Mouse (Mus musculus) thymus, adult 2 months (tissue): ENCODE data around the gene Lrfn1. TPM values are rescaled to one million over a fixed set of nuclear protein-coding genes. Genes with fewer than 3 reads are reported as not detected.

Source experiments
- DNase-seq: peaks from one replicate; pipeline ENCODE4 v3.0.0; 2021
- H3K27ac ChIP-seq: fragments of 200-500 bp; 2 replicates; pipeline ENCODE4 v1.5.1; 2012; ENCODE audit warnings: low read length, control low read depth; ENCODE audit not compliant: control insufficient read depth, insufficient read depth
- H3K27me3 ChIP-seq: fragments of 200-500 bp; 2 replicates; pipeline ENCODE4 v1.6.1; 2012; ENCODE audit warnings: mild to moderate bottlenecking, low read length, moderate library complexity, mixed read lengths; ENCODE audit not compliant: control insufficient read depth, insufficient read depth
- H3K36me3 ChIP-seq: fragments of 200-500 bp; 2 replicates; pipeline ENCODE4 v1.6.1; 2012; ENCODE audit warnings: mild to moderate bottlenecking, low read length, moderate library complexity; ENCODE audit not compliant: control insufficient read depth, insufficient read depth
- H3K4me1 ChIP-seq: fragments of 200-500 bp; replicated peaks from 2 replicates; pipeline ENCODE4 v1.6.1; 2012; ENCODE audit warnings: low read length; ENCODE audit not compliant: control insufficient read depth, insufficient read depth
- H3K4me3 ChIP-seq: fragments of 200-500 bp; 2 replicates; pipeline ENCODE4 v1.5.1; 2012; ENCODE audit warnings: mild to moderate bottlenecking, low read length, control low read depth, moderate library complexity; ENCODE audit not compliant: control insufficient read depth, insufficient read depth
- CTCF ChIP-seq: fragments of 200-500 bp; IDR thresholded peaks from 2 replicates; pipeline ENCODE4 v1.5.1; 2012; ENCODE audit warnings: mild to moderate bottlenecking, control low read depth, low read length, moderate library complexity, borderline replicate concordance; ENCODE audit not compliant: control insufficient read depth, poor library complexity, insufficient read depth; ENCODE audit errors: extremely low read depth
- POLR2A ChIP-seq: fragments of 200-500 bp; IDR thresholded peaks from 2 replicates; pipeline ENCODE4 v1.6.1; 2012; ENCODE audit warnings: mild to moderate bottlenecking, low read length, control low read depth, moderate library complexity; ENCODE audit not compliant: control insufficient read depth, poor library complexity, insufficient read depth; ENCODE audit errors: extremely low read depth
- WGBS: fragments of 180-500 bp; shearing (Covaris S2); methylation state at CpG from one replicate; pipeline ENCODE4 v1.1.7; 2018; 5-methylcytosine and 5-hydroxymethylcytosine counted together
- polyA plus RNA-seq: library from polyadenylated mRNA; depleted of rRNA; stranded (reverse); fragments of >200 nt; gene quantifications from 2 replicates; pipeline ENCODE4 v1.2.3, GENCODE M21; 2012

The Lrfn1 gene
- polyA plus RNA-seq, 1 experiment = 7.6 TPM

DNA sequence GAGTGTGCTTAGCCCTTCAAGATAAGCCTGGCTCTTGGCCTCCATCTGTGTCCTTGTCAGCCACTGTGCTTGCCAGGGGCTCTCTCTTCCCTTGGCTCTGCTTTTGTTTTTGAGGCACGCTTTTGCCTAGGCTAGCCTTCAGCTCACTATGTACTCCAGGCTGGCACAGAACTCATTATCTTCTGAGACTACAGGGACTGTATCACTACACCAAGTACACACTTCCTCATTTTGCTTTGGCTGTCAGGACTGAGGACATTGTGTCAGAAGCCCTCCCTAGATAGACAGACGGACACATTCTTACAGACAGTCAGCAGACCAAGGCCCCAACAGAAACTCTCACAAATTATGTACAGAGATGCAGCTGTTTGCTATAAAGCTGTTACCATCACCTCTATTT lies 11.0 kb downstream of the Lrfn1 start:
- Histone ChIP-seq H3K27ac (no peak overlapping the region), H3K27me3 (no peaks in the 10 kb centered on the region), H3K4me1 (peaks cover 8% of the 10 kb centered on the region), H3K36me3 (no peaks in the 10 kb centered on the region), H3K4me3 (no peak overlapping the region)
- TF ChIP-seq POLR2A (no peak), CTCF (no peak)
- 95% methylated on average over 2 of the region's 2 CpGs for WGBS
- no peak for DNase-seq

DNA sequence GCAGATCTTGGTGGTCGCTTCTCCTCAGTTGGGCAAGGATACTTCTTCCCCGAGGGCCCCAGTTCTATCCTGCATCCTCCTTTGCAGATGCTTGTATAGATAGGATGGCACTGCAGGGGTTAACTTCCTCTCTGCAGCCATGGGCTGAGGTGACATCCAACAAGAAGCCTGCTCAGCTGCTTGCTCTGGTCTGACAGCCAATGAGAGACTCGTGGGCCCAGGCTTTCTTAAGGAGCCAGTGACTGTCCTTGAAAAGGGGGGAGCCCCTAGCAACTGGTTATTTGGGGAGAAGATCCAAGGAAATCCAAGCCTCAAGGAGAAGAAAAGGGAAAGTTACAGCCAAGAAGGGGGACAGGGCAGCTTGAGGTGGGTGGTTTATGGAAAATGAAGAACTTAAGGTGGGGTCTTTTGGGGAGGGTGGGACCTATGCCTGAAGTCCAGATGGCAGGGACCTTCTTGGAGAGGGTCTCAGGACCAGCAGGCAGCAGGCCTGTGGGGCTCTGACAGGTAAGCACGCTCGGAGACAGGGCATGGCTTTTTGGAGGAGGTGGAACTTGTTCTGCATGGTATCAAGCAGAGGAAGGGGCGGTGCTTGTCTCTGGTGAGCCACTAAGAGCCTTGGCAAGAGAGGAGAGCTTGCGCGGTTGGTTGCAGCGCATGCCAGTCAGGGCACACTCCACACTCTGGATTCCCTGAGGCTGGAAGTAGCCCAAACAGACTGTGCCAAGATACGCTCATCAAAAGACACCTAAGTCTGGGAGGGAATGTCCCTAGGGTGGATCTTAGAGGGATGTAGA lies 12.8 kb downstream of the Lrfn1 start:
- TF ChIP-seq POLR2A (no peak), CTCF (no peak)
- Histone ChIP-seq H3K36me3 (no peaks in the 10 kb centered on the region), H3K27ac (no peak overlapping the region), H3K4me3 (no peak overlapping the region), H3K27me3 (no peaks in the 10 kb centered on the region), H3K4me1 (peaks cover 8% of the 10 kb centered on the region)
- 66% methylated on average over 10 of the region's 10 CpGs for WGBS
- no peak for DNase-seq

DNA sequence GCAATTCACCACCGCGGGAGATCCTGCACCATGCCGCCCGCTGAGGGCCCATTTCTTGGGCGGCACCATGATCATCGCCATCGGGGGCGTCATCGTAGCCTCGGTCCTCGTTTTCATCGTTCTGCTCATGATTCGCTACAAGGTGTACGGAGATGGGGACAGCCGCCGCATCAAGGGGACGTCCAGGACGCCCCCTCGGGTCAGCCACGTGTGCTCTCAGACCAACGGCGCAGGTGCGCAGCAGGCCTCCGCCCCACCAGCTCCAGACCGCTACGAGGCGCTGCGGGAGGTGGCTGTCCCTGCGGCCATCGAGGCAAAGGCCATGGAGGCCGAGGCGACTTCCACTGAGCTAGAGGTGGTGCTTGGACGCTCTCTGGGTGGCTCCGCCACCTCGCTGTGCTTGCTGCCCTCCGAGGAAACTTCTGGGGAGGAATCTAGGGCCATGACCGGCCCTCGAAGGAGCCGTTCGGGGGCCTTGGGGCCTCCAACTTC lies 15.0 kb downstream of the Lrfn1 start:
- TF ChIP-seq CTCF = no peak
- no peak for TF ChIP-seq POLR2A
- H3K4me1 ChIP-seq = peaks cover 8% of the 10 kb centered on the region
- H3K36me3 ChIP-seq = no peaks in the 10 kb centered on the region
- H3K27me3 ChIP-seq = no peaks in the 10 kb centered on the region
- 91% methylated on average over 40 of the region's 40 CpGs for WGBS
- H3K4me3 ChIP-seq = no peak overlapping the region
- DNase-seq = no peak
- no peak overlapping the region for H3K27ac ChIP-seq

DNA sequence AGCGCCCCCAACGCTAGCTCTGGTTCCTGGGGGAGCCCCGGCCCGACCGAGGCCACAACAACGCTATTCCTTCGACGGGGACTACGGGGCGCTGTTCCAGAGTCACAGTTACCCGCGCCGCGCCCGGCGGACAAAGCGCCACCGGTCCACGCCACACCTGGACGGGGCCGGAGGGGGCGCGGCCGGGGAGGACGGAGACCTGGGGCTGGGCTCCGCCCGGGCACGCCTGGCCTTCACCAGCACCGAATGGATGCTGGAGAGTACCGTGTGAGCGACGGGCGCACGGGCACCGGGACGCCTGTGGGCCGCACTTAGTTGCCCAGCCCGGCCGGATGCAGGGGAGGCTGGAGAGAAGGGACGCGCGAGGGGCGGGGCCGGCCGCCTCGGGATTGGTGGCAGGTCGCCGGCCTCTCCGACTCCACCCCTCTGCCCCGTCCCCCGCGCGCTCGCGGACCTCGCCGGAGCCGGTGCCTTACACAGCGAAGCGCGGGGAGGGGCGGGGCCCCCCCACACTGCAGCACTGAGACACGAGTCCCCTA lies 15.5 kb downstream of the Lrfn1 start:
- 17% methylated on average over 63 of the region's 63 CpGs for WGBS
- DNase-seq = no peak
- peak overlapping the region; percentile 34 for H3K4me3 ChIP-seq

DNA sequence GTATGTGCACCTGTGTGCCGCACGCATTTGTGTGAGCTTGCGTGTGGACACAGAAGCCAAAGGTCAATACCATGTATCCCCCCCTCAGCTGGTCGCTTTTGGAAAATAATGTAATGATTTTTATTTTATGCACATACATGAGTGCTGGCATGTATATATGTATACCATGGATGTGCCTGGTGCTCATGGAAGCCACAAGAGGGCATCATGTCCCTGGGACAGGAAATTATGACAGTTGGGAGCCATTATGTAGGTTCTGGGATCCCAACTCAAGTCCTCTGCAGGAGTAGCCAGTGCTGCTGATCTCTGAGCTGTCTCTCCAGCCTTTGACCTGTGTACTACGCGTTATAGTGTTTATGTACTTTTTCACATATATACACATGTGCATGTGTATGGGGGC lies 24.4 kb downstream of the Lrfn1 start:
- no peak overlapping the region for H3K27ac ChIP-seq
- no peak for TF ChIP-seq POLR2A
- TF ChIP-seq CTCF = no peak
- 97% methylated on average over 6 of the region's 6 CpGs for WGBS
- no peaks in the 10 kb centered on the region for H3K4me1 ChIP-seq
- no peaks in the 10 kb centered on the region for H3K36me3 ChIP-seq
- no peaks in the 10 kb centered on the region for H3K27me3 ChIP-seq
- DNase-seq = no peak
- H3K4me3 ChIP-seq = no peak overlapping the region

More for the DNA sequence above, 15.5 kb downstream of the Lrfn1 start:
- no peak for TF ChIP-seq CTCF
- Histone ChIP-seq H3K27ac (no peak overlapping the region), H3K4me1 (peaks cover 8% of the 10 kb centered on the region), H3K36me3 (no peaks in the 10 kb centered on the region), H3K27me3 (no peaks in the 10 kb centered on the region)

DNA sequence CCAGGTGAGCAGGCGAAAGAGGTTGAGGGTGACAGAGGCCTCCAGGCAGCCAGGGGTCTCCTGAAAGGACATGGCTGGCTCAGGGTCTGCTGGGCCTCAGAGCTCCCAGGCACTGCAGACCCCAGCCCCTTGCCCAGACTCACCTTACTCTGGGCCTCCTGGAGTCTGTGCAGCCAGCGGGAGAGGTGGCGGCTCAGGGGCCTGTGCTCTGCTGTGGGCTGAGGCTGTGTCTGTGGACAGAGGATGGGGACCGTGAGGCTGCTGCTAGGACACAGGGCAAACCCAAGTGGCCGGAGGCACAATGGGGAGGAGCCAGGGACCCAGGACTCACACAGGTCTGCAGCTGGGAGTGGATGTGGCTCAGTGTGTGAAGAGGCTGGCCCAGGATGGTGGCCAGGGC lies 25.6 kb downstream of the Lrfn1 start:
- WGBS = 99% methylated on average over 5 of the region's 5 CpGs

DNA sequence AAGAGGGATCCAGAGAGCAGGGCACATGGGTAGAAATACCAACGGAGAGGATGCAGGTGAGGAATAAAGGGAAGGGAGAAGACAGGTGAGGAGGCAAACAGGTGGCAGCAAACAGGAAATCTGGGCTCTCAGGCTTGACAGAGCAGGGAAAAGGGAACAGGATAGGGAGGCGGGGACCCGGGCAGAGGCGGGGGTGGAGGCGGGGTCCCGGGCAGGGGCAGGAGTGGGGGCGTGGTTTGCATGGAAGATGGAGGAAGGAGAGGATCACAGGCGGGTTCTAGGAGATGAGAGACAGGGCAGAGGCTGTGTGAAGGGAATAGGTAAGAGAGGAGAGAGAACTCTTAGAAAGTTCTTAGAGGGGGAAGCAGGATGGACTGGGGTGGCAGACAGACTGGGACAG lies 27.1 kb downstream of the Lrfn1 start:
- Histone ChIP-seq H3K27ac (no peak overlapping the region), H3K27me3 (no peaks in the 10 kb centered on the region), H3K4me1 (no peaks in the 10 kb centered on the region), H3K4me3 (no peak overlapping the region), H3K36me3 (no peaks in the 10 kb centered on the region)
- TF ChIP-seq POLR2A (no peak), CTCF (no peak)
- WGBS = 14% methylated on average over 8 of the region's 8 CpGs
- no peak for DNase-seq

More for the DNA sequence above, 25.6 kb downstream of the Lrfn1 start:
- no peaks in the 10 kb centered on the region for H3K27me3 ChIP-seq
- DNase-seq = no peak
- H3K4me1 ChIP-seq = no peaks in the 10 kb centered on the region
- H3K4me3 ChIP-seq = no peak overlapping the region
- H3K36me3 ChIP-seq = no peaks in the 10 kb centered on the region
- TF ChIP-seq POLR2A (no peak), CTCF (no peak)
- no peak overlapping the region for H3K27ac ChIP-seq
